Mouse (Mus musculus): ENCODE results near the gene Cpne7. TPM values are rescaled to one million over a fixed set of nuclear protein-coding genes. Genes with fewer than 3 reads are reported as not detected.
A peak's percentile ranks its signal among the peaks of the same experiment; 100 is the strongest.

The Cpne7 gene
- polyA plus RNA-seq, 1 experiment from 2014 or later: 0.34 TPM

GRCm38 (mm10) chr8:123156070-123156773 lies 39.0 kb downstream of the Cpne7 start:
- Histone ChIP-seq H3K9ac (replicated peaks; ENCODE audit: low read length) (no peak overlapping the region), H3K4me1 (ENCODE audit: control insufficient read depth, insufficient read depth, low read length) (no peaks in the 10 kb centered on the region; the same call in 1 of the 2 replicates), H3K4me3 (ENCODE audit: low read depth, low read length) (no peak overlapping the region), H3K4me2 (ENCODE audit: low read depth, low read length) (no peak overlapping the region), H3K27ac (replicated peaks; ENCODE audit: low read depth, low read length) (no peak overlapping the region), H3K27me3 (ENCODE audit: control insufficient read depth, insufficient read depth, low read length) (no peaks in the 10 kb centered on the region), H3K36me3 (replicated peaks; ENCODE audit: control insufficient read depth, insufficient read depth, low read depth, low read length) (no peaks in the 10 kb centered on the region), H3K9me3 (replicated peaks; ENCODE audit: control insufficient read depth, low read length) (no peaks in the 10 kb centered on the region)
- WGBS: 81% methylated on average over 9 of the region's 9 CpGs
- no peak for DNase-seq (ENCODE audit: low spot score)
- no peak for ATAC-seq (replicated peaks; ENCODE audit: insufficient number of reproducible peaks, low FRiP score, low TSS enrichment, low read depth)

- H3K9me3 ChIP-seq (replicated peaks; ENCODE audit: control insufficient read depth, low read length): no peaks in the 10 kb centered on the region
- no peaks in the 10 kb centered on the region; the same call in 1 of the 2 replicates for H3K4me1 ChIP-seq (ENCODE audit: control insufficient read depth, insufficient read depth, low read length)
- peak; percentile 45 for DNase-seq (ENCODE audit: low spot score)
- peak within 1 kb of the TSS; percentile 19; the same call in 1 of the 2 replicates for H3K4me2 ChIP-seq (ENCODE audit: low read depth, low read length)
- no peak within 1 kb of the TSS for H3K27ac ChIP-seq (replicated peaks; ENCODE audit: low read depth, low read length)
- ATAC-seq (replicated peaks; ENCODE audit: insufficient number of reproducible peaks, low FRiP score, low TSS enrichment, low read depth): 0 out of 2 replicates have a peak, but pooled peaks have one; percentile 42
- no peaks in the 10 kb centered on the region for H3K27me3 ChIP-seq (ENCODE audit: control insufficient read depth, insufficient read depth, low read length)
- no peaks in the 10 kb centered on the region for H3K36me3 ChIP-seq (replicated peaks; ENCODE audit: control insufficient read depth, insufficient read depth, low read depth, low read length)
- H3K9ac ChIP-seq (replicated peaks; ENCODE audit: low read length): no peak within 1 kb of the TSS; the same call in 1 of the 2 replicates
- no peak within 1 kb of the TSS for H3K4me3 ChIP-seq (ENCODE audit: low read depth, low read length)
- WGBS: 27% methylated on average over 13 of the region's 13 CpGs
These were observed 40.8 kb downstream of the Cpne7 start, which contains the start of gene Sult5a1 for GRCm38 (mm10) chr8:123157888-123158465. Sult5a1 (minus strand) TSS chr8:123158315.

- Histone ChIP-seq H3K9me3 (replicated peaks; ENCODE audit: control insufficient read depth, low read length) (no peaks in the 10 kb centered on the region), H3K36me3 (replicated peaks; ENCODE audit: control insufficient read depth, insufficient read depth, low read depth, low read length) (no peaks in the 10 kb centered on the region), H3K27ac (replicated peaks; ENCODE audit: low read depth, low read length) (no peak overlapping the region), H3K4me1 (ENCODE audit: control insufficient read depth, insufficient read depth, low read length) (peaks cover 7% of the 10 kb centered on the region), H3K27me3 (ENCODE audit: control insufficient read depth, insufficient read depth, low read length) (no peaks in the 10 kb centered on the region), H3K4me2 (ENCODE audit: low read depth, low read length) (no peak overlapping the region), H3K9ac (replicated peaks; ENCODE audit: low read length) (no peak overlapping the region), H3K4me3 (ENCODE audit: low read depth, low read length) (no peak overlapping the region)
- 62% methylated on average over 3 of the region's 3 CpGs for WGBS
- DNase-seq (ENCODE audit: low spot score) (peak; percentile 52), ATAC-seq (replicated peaks; ENCODE audit: insufficient number of reproducible peaks, low FRiP score, low TSS enrichment, low read depth) (no peak)
These were observed 64.2 kb downstream of the Cpne7 start for GRCm38 (mm10) chr8:123181391-123181790.

Small RNA genes lying within 50 kb of the gene (microRNA-seq; reads per million reads assigned to microRNA genes)
- 2.4 reads per million for gene Mir7079 (ENCODE audit: borderline number of aligned reads)
- gene Mir7080 (ENCODE audit: borderline number of aligned reads): not detected

Other genes starting within 250 kb of the Cpne7 start
- gene Ankrd11, start 75.1 kb upstream of the Cpne7 start, polyA plus RNA-seq (2014; fragmentation: Nextera tagmentation; extraction: Ambion mirVana): 58.8 and 71.8 TPM in 2 replicates
- gene Spg7, start 54.4 kb upstream of the Cpne7 start, polyA plus RNA-seq (2014; fragmentation: Nextera tagmentation; extraction: Ambion mirVana): 35.4 and 37.5 TPM in 2 replicates
- 1,667 and 1,682 TPM in 2 replicates for gene Rpl13, start 15.0 kb upstream of the Cpne7 start, polyA plus RNA-seq (2014; fragmentation: Nextera tagmentation; extraction: Ambion mirVana)
- gene Sult5a1, start 40.9 kb downstream of the Cpne7 start, polyA plus RNA-seq (2014; fragmentation: Nextera tagmentation; extraction: Ambion mirVana): 8.4 and 10.2 TPM in 2 replicates
- gene Dpep1, start 68.9 kb downstream of the Cpne7 start, polyA plus RNA-seq (2014; fragmentation: Nextera tagmentation; extraction: Ambion mirVana): 5.5 TPM in 2 replicates
- gene Chmp1a, start 95.4 kb downstream of the Cpne7 start, polyA plus RNA-seq (2014; fragmentation: Nextera tagmentation; extraction: Ambion mirVana): 91.0 and 93.2 TPM in 2 replicates
- gene Spata33, start 95.5 kb downstream of the Cpne7 start, polyA plus RNA-seq (2014; fragmentation: Nextera tagmentation; extraction: Ambion mirVana): 4.5 and 4.8 TPM in 2 replicates
- gene Cdk10, start 107.5 kb downstream of the Cpne7 start, polyA plus RNA-seq (2014; fragmentation: Nextera tagmentation; extraction: Ambion mirVana): 29.9 and 34.5 TPM in 2 replicates
- gene Spata2l, start 118.9 kb downstream of the Cpne7 start, polyA plus RNA-seq (2014; fragmentation: Nextera tagmentation; extraction: Ambion mirVana): 1.1 and 1.5 TPM in 2 replicates
- gene Zfp276, start 136.8 kb downstream of the Cpne7 start, polyA plus RNA-seq (2014; fragmentation: Nextera tagmentation; extraction: Ambion mirVana): 14.5 and 17.8 TPM in 2 replicates
- gene Vps9d1, start 137.0 kb downstream of the Cpne7 start, polyA plus RNA-seq (2014; fragmentation: Nextera tagmentation; extraction: Ambion mirVana): 15.6 and 21.7 TPM in 2 replicates
- gene Fanca, start 201.2 kb downstream of the Cpne7 start, polyA plus RNA-seq (2014; fragmentation: Nextera tagmentation; extraction: Ambion mirVana): 29.5 and 34.6 TPM in 2 replicates
- 3.1 and 3.4 TPM in 2 replicates for gene Spire2, start 215.3 kb downstream of the Cpne7 start, polyA plus RNA-seq (2014; fragmentation: Nextera tagmentation; extraction: Ambion mirVana)